Mouse (Mus musculus) embryonic stem cell, embryonic (primary cell): ENCODE data around the gene Olfr889.
"Not testable (repeated sequence)": the region's sequence is repeated elsewhere in the genome, so short reads cannot be mapped to it uniquely, and the experiment has no call there.

Experiments used
- CTCF ChIA-PET, 4 experiments: fragments of 300-600 bp in 2 of 4; fragments of 350-600 bp in 2 of 4; sonication (Branson Sonifier 250); formaldehyde crosslinking; loops; one replicate each; lab custom pipeline; 2022; ENCODE audit warnings: inconsistent platforms in 2 of 4; lab: Charles Lee
- POLR2A ChIA-PET, 4 experiments: fragments of 300-600 bp in 2 of 4; fragments of 350-600 bp in 2 of 4; sonication (Branson Sonifier 250); formaldehyde crosslinking; loops; one replicate each; lab custom pipeline; 2022; ENCODE audit warnings: antibody characterized with exemption in 4 of 4, inconsistent platforms in 1 of 4; lab: Charles Lee

Gene Olfr889

GRCm38 (mm10) chr9:38114898-38115297, at the start of gene Olfr889:
Gene Olfr889, plus strand, starts transcription at chr9:38115198.
- POLR2A ChIA-PET: no interaction called here
- CTCF ChIA-PET: no interaction called here

- ChIA-PET CTCF (no interaction called here), POLR2A (no interaction called here)
Measured at GRCm38 (mm10) chr9:38083772-38084171, 31.2 kb upstream of the Olfr889 start, which contains the start of gene Olfr887. Gene Olfr887, plus strand, starts transcription at chr9:38084072.

DNA sequence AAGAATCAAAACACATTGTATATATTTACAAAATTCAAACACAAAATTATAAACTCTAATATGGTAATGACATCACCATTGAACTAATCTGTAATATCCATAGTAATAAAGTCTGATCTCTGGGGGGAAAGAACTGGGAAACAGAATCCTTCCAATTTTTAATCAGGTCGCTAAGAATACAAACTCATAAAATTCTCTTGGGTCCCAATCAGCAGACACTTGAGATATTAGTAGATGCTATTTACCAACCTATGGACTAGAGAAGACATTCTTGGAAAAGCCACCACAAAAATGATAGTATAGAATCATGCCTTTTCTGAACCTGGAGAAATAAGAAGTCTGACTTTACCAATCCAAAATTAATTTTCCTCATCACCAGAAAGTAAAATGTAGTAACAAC, 7.2 kb upstream of the Olfr889 start, which contains the start of gene Olfr888:
Gene Olfr888, plus strand, starts transcription at position 301 of the 400 bp plus-strand sequence.
- ChIA-PET CTCF (no interaction called here), POLR2A (no interaction called here)

- CTCF ChIA-PET: no interaction called here
- POLR2A ChIA-PET: no interaction called here
Measured at GRCm38 (mm10) chr9:38142217-38142616, 27.2 kb downstream of the Olfr889 start, which contains the start of gene Olfr890. Gene Olfr890, plus strand, starts transcription at chr9:38142517.

DNA sequence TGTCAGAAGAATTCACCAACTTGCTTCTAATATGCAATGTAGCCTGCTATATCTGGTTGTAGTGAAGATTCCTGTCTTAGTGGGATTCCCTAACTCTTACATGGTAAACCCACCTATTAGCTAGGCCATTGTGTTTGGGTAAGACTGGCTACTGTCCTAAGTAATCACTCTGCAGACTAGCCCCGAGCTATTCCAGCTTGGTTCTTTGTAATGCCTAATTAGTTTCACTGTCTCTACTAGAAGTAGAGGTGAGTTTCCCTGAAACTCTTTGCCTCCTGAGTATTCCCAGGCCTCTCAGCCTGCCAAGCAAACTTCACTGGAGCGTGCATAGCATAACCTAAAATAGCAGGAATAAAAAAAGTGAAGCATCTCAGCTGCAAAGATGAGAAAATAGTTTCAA, 53.3 kb downstream of the Olfr889 start:
- CTCF ChIA-PET, POLR2A ChIA-PET: not testable (repeated sequence)
